Mouse (Mus musculus) embryonic fibroblast, embryonic 13.5 days (primary cell): ENCODE measurements around the gene St6galnac4. TPM values are rescaled to one million over a fixed set of nuclear protein-coding genes. Genes with fewer than 3 reads are reported as not detected.

ENCODE experiments used
- H3K27ac ChIP-seq: 2 replicates; pipeline ENCODE4 v1.5.1; 2012; ENCODE audit warnings: low read length, control low read depth, inconsistent platforms; ENCODE audit not compliant: insufficient read depth
- H3K4me1 ChIP-seq: 2 replicates; pipeline ENCODE4 v1.6.1; 2011; ENCODE audit warnings: low read length; ENCODE audit not compliant: control insufficient read depth, insufficient read depth
- H3K4me3 ChIP-seq: 2 replicates; pipeline ENCODE4 v1.5.1; 2011; ENCODE audit warnings: mild to moderate bottlenecking, control low read depth, low read length; ENCODE audit not compliant: insufficient read depth
- CTCF ChIP-seq: IDR thresholded peaks from 2 replicates; pipeline ENCODE4 v1.5.1; 2011; ENCODE audit warnings: mild to moderate bottlenecking, control low read depth, low read length, moderate library complexity, borderline replicate concordance; ENCODE audit not compliant: insufficient read depth
- POLR2A ChIP-seq: IDR thresholded peaks from 2 replicates; pipeline ENCODE4 v1.6.1; 2011; ENCODE audit warnings: low read depth, mild to moderate bottlenecking, control low read depth, low read length, moderate library complexity
- polyA plus RNA-seq: library from polyadenylated mRNA; stranded (reverse); fragments of >200 nt; gene quantifications from 2 replicates; pipeline ENCODE4 v1.2.4, GENCODE M21; 2011; ENCODE audit warnings: low read depth; ENCODE audit not compliant: missing spikeins, insufficient read length

Gene St6galnac4
- polyA plus RNA-seq, 1 experiment: 20.4 TPM

DNA sequence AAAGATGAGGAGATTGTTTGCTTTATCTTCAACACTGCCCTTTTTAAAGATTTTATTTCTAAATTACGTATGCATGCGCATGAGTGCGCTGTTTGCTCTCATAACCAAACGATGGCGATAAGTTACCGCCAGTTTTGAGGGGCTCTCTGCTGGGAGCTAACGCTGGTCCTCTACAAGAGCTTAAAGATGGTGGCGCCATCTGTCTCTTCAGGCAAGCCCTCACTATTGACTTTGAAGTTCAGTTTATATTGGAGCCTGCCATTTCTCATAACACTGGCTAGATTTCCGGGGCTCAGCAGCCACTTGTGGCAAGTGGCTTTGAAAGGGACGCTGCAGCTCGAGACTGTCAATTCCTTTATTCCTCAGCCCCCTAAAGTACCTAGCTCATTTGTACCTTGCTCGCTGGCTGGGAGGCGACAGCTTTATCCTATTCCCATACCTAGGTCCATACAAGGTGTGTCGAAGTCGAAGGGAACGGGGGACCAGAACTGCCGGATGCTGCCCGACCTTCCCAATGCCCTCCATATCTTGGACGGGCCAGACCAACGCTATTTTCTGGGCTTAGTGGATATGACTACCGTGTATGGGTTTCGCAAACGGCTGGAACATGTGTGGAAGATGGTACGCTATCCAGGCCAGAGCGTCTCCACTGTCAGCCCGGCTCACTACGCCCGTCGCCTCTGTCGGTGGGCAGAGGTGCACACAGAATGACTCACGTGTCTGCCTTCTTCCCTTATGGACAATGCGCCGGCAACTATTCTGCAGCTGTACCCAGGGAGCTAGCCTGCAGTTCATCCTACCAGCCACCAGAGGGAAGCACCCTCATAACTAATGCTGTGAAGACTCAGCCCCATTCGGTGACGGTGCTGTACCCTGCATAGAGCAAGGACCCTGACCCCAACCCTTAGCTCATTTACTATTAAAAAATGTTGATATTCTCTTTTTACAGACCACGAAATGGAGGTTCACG is 3.8 kb upstream of the St6galnac4 start:
- Histone ChIP-seq H3K27ac (no peak overlapping the region), H3K4me3 (no peak overlapping the region), H3K4me1 (peaks cover 5% of the 10 kb centered on the region)
- TF ChIP-seq POLR2A (no peak; the same call in 1 of the 2 replicates), CTCF (peak; percentile 91)

DNA sequence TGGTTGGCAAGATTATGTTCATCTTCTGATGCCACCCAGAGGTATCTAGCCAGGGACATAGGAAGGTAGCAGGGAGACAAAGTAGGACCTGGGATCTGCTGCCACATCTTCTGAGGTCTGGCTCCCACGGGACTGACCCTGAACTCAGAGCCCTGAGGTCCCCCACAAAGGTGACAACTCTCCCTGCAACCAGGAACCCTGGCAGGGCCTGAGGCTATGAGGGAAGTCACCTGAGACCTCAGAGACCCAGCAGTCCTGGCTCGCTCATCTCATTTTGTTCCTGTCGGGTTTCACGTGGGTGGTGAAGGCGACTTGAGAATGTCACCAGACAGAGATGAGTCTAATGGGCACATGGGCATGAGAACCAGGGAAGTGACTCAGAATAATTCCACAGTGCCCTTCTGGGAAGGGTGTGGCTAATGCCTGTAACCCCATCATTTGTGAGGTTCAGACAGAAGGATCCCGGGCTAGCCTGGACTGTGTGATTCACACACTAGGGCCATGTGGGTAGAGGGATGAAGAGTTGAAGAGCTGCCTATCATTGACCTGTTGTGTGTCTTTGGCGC is 1.7 kb upstream of the St6galnac4 start:
- Histone ChIP-seq H3K4me1 (peaks cover 7% of the 10 kb centered on the region), H3K4me3 (no peak overlapping the region), H3K27ac (no peak overlapping the region)
- no peak for TF ChIP-seq CTCF
- no peak for TF ChIP-seq POLR2A

DNA sequence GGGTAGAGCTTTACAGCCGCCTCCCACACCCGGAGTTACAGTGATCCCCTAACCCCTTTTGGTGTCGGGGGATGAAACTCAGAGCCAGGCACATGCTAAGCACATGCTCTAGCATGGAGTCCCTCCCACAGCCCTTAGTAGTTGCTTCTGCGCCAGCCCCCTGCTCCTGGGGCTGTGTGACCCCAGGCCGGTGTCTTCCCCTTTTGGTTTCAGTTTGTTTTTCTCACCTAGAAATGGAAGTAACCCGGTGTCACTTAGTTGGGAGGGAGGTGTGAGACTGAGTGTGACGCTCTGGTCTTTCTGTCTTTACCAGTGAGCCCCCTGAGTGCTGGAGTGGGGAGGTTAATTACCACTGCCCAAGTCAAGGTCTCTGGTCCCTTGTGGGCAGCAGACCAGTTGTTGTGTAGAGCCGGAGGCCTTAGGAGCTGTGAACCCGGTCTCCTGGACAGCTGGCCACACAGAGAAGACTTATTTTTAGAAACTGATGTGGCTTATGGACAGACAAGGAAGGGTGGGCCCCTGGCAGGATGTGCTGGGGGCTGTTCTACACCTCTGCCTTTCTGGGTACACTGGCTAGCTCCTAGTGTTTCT is 931 bp downstream of the St6galnac4 start:
- H3K27ac ChIP-seq: no peak overlapping the region

DNA sequence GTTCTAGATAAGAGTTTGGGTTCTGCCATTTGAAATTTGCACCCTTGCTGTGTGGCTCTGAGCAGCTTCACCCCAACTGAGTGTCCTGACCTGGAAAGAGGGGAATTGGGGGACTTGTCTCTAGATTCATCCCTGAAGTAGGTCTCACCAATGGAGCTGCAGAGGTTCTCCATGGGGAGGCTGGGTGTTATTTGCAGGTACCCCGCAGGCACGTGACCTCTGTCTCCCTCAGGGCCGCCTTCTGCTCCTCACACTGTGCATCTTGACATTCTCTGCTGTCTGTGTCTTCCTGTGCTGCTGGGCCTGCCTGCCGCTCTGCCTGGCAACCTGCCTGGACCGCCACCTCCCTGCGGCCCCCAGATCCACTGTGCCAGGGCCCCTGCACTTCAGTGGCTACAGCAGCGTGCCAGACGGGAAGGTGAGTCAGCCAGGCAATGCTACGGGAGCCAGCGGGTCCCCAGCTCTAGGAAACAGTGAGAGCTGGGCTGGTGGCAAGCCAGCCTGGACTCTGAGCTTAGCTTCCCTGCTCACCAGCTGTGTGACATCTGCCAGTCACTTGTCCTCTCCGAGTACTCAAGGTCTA is 2.4 kb downstream of the St6galnac4 start:
- Histone ChIP-seq H3K4me1 (peaks cover 7% of the 10 kb centered on the region), H3K4me3 (no peak overlapping the region), H3K27ac (no peak overlapping the region)
- TF ChIP-seq POLR2A (no peak), CTCF (no peak)

More for the DNA sequence above, 931 bp downstream of the St6galnac4 start:
- Histone ChIP-seq H3K4me3 (peak overlapping the region; percentile 87), H3K4me1 (peaks cover 7% of the 10 kb centered on the region)
- TF ChIP-seq POLR2A (no peak), CTCF (no peak)

DNA sequence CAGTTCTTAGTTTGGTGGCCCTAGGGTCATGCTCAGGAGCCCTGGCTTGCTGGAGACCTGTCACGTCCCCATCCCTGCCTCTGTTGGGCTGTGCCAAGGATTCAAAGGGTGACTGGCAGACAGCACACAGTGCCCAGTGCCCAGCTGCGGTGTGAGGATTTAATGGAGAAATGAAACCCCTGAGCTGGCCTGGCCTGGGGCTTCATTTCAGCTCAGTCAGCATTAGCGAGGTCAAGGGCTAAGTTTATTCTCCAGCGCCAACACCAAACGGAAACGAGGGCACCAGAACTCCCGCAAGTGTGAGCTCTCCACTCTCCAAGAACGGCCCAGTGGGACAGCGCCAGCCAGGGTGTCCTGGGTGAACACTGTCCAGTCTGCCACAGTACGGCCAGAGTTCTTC is 3.3 kb downstream of the St6galnac4 start:
- Histone ChIP-seq H3K4me3 (no peak overlapping the region), H3K27ac (no peak overlapping the region), H3K4me1 (peaks cover 7% of the 10 kb centered on the region)
- no peak for TF ChIP-seq CTCF
- TF ChIP-seq POLR2A: no peak

DNA sequence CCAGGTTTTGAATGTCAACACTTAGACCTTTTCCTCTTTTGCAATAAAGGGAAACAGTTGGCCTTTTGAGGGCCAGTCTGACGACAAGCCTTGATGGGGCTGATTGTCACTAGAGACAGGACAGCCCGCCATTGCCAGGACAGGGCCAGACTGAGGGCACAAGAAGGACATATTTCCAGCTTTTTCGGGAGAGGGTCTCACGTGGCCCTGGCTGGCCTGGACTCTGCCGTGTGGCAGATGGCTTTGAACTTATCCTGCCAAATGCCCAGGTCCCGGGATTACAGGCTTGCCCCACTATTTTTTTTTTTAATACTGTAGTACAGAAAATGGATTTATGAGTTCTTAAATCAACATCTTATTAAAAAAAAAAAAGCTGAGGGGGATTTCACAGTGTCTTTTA is 4.4 kb downstream of the St6galnac4 start:
- no peak for TF ChIP-seq CTCF
- Histone ChIP-seq H3K4me1 (peaks cover 7% of the 10 kb centered on the region), H3K4me3 (no peak overlapping the region), H3K27ac (no peak overlapping the region)

DNA sequence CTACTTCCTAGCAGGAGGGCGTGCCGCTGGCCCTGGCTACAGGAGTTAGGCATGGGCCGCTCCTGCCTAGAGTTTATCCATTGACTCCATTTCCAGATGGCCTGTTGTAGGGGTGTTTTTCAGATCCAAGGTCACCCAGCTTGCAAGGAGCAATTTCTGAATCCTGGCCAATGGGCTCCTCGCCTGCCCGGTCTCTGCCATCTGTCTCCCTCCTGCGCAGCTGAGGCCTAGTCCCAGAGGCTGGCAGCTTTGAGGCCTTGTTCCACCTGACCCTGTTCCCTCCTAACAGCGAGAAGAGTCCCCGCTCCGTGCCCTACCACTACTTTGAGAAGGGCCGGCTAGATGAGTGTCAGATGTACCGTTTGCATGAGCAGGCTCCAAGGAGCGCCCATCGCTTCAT is 9.8 kb downstream of the St6galnac4 start:
- no peak overlapping the region for H3K4me3 ChIP-seq
- H3K27ac ChIP-seq: no peak overlapping the region
- no peak for TF ChIP-seq CTCF
- TF ChIP-seq POLR2A: no peak
- no peaks in the 10 kb centered on the region for H3K4me1 ChIP-seq

DNA sequence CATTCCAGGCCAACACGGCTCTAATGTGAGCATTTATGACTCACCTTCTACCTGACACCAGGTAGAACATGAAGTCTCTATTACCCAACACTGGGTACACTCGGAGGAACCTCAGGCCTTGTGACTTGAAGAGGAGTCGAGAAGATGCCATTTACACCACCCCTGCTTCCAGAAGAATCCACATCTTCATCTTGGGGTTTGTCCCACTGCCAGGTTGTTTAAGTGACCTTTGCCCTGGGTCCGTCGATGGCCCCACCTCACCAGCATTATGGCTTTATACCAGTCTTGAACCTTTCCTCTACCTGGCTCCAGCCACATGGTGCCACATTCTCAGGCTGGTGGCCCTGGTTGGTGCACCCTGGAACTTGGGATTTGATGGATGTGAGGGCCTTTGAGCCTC is 10.4 kb downstream of the St6galnac4 start:
- Histone ChIP-seq H3K4me1 (no peaks in the 10 kb centered on the region; the same call in 1 of the 2 replicates), H3K27ac (no peak overlapping the region), H3K4me3 (no peak overlapping the region)
- TF ChIP-seq CTCF (no peak), POLR2A (no peak)

DNA sequence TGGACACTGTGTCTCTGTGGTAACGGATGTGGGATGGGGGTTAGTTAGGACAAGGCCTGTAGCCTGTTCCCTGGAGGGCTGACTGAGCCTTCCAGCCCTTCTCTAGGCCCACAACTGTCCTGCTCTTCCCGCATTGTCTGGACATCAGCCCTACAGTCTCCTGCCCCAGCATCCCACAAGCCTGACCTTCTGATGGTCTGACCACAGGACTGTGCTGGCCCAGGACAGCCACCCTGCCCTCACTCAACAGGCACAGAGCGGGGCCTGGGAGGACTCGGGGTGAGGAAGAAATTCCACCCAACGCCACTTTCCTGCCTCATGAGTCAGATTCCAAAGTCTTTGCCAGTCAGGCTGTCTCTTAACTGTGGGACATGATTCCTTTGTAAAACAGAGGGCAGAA is 10.8 kb downstream of the St6galnac4 start:
- TF ChIP-seq POLR2A (no peak), CTCF (no peak)
- H3K4me3 ChIP-seq: no peak overlapping the region
- H3K27ac ChIP-seq: no peak overlapping the region
- H3K4me1 ChIP-seq: no peaks in the 10 kb centered on the region; the same call in 1 of the 2 replicates
